Mouse (Mus musculus): ENCODE results near the gene Mei1. TPM values are rescaled to one million over a fixed set of nuclear protein-coding genes. Genes with fewer than 3 reads are reported as not detected.

The Mei1 gene
- polyA plus RNA-seq, 1 experiment from 2014 or later = 0.08 TPM

DNA sequence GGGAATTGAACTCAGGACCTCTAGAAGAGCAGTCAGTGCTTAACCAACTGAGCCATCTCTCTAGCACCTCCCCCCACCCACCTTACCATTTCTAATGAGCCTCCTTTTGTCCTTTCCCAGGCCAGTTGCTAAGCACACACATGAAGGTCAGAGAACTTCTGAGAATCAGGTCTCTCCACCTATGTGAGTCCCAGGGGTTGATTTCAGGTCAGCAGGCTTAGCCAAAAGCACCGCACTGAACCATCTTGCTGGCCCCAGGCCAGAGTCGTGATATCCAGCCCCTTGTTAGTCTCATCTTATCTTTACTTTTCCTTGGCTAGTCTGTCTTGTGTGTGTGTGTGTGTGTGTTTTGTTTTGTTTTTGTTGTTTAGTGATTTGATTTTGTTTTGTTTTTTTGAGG is 75.6 kb downstream of the Mei1 start:
- no peak overlapping the region for H3K4me3 ChIP-seq
- no peak overlapping the region for H3K9ac ChIP-seq
- 48% methylated on average over 2 of the region's 2 CpGs for WGBS
- ATAC-seq (ENCODE audit: low FRiP score, low read depth) = no peak
- H3K4me1 ChIP-seq (replicated peaks) = peaks cover 40% of the 10 kb centered on the region
- no peak overlapping the region for H3K4me2 ChIP-seq
- H3K27me3 ChIP-seq = no peaks in the 10 kb centered on the region
- H3K27ac ChIP-seq (replicated peaks) = peak overlapping the region; percentile 98
- H3K9me3 ChIP-seq = no peaks in the 10 kb centered on the region
- no peaks in the 10 kb centered on the region for H3K36me3 ChIP-seq

DNA sequence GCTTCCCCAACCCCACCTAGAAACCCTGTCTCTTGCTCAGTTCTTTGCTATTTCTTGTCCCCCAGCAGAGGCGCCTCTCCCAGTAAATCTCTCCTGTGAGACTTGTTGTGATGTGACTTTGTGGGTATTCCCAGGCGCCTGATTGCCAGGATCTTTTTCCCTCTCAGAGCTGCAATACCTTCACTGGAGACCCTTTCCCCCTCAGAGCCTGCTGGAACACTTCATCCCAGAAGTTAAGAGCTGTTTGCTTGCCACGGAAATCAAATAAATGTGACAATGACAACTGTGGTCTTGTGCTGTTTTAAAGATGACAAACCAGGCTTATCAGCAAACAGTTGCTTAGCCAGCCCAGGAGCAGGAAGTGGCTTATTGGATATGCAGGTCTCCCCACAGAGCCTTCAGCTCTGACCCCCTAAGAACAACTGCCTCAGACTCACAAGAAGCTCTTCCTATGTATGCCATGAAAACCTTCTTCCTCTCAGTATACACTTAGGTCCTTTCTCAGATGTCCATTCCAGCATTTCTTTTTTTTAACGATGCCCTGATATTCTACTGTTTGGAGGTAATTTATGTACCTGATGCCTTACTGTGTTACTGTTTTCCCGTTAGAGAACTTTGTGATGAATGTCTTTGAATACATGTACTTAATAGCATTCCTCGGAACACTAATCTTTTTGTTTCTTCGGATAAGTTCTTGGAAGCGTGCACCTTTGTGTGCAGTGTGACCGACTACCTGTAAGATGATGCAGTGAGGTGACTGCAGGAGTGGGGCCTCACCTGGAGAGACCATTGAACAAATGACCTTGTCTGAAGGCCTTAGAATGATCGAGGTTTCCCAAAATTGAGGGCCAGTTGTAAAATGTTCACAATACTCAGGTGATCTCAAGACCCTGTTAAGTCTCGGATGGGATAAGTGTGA is 76.3 kb downstream of the Mei1 start:
- WGBS = 10% methylated on average over 11 of the region's 11 CpGs
- H3K27ac ChIP-seq (replicated peaks) = peak overlapping the region; percentile 98
- ATAC-seq (ENCODE audit: low FRiP score, low read depth) = no peak
- peaks cover 45% of the 10 kb centered on the region for H3K4me1 ChIP-seq (replicated peaks)
- H3K4me3 ChIP-seq = peak overlapping the region; percentile 88
- H3K36me3 ChIP-seq = no peaks in the 10 kb centered on the region; the same call in 1 of the 2 replicates
- H3K4me2 ChIP-seq = peak overlapping the region; percentile 48
- H3K9me3 ChIP-seq = no peaks in the 10 kb centered on the region
- H3K27me3 ChIP-seq = no peaks in the 10 kb centered on the region
- H3K9ac ChIP-seq = no peak overlapping the region

DNA sequence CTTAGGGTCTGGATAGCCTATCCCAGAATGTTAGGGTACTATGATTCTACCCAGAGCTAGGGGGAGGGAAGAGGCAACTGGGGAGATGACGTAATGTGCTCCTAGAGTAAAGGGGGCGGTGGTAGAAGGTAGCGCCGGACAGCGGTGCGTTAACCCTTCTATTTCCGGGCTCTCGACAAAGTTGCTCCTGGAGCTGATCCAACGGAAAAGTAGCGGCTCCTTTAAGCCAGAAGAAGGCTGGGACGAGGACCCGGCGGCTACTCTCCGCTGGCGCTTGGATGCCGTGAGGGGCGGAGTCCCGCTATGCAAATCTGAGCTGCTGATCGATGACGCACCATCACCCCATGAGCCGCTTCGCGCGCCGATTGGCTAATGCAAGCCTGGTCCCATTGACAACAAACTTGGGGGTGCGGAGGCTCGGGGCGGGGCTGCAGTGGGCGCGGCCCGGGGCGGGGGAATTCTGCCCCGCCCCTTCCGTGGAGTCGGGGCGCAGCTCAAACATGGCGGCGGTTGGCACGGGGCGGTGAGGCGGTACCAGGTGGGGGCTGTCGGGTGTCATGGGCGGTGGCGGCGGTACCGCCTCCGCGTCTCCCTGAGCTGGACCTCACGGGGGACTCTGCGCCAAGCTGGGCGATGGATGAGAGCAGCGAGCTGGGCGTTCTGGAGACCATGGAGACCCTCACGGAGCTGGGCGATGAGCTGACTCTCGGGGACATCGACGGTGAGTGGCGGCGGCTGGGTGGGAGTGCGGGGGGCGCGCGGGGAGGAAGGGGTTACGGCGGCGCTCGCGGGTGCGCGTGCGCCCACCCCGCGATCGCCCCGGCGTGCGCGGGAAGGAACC is 77.2 kb downstream of the Mei1 start, which contains the start of gene Srebf2:
TSS of gene Srebf2 (plus strand) at position 412 of the 841 bp plus-strand sequence.
- peak; percentile 98 for ATAC-seq (ENCODE audit: low FRiP score, low read depth)
- peak within 1 kb of the TSS; percentile 89 for H3K4me2 ChIP-seq
- no peaks in the 10 kb centered on the region for H3K9me3 ChIP-seq
- H3K9ac ChIP-seq = peak within 1 kb of the TSS; percentile 77
- no peaks in the 10 kb centered on the region; the same call in 1 of the 2 replicates for H3K36me3 ChIP-seq
- H3K4me3 ChIP-seq = peak within 1 kb of the TSS; percentile 88
- under 1% methylated on average over 69 of the region's 79 CpGs for WGBS
- peak within 1 kb of the TSS; percentile 98 for H3K27ac ChIP-seq (replicated peaks)
- peaks cover 47% of the 10 kb centered on the region for H3K4me1 ChIP-seq (replicated peaks)
- no peaks in the 10 kb centered on the region for H3K27me3 ChIP-seq

DNA sequence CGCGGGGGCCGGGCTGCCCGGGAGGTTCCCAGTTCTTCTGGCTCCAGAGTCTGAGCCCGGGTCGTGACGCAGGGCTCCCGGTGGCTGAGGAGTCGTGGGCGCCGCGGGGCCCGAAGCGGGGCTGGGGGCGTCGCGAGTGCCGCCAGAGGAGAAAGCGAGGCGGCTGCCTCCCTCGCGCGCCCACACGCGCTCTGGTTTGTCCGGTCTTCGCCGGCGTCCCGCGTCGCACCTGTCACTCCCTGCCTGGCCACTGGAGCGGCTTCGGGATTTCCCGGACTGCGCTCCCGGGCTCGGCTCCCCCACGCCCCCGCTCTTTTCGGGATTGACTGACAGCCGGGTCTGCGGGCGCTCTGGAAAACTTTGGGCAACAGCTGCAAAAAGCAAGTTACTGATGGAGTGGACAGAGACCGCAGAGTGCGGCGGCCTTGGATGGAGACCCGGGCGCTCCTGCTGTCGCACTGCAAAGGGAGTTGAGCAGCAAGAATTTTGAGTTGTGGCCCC is 77.9 kb downstream of the Mei1 start:
- no peaks in the 10 kb centered on the region for H3K27me3 ChIP-seq
- H3K9me3 ChIP-seq = no peaks in the 10 kb centered on the region
- ATAC-seq (ENCODE audit: low FRiP score, low read depth) = peak; percentile 1; the same call in 1 of the 2 replicates
- peak overlapping the region; percentile 98 for H3K27ac ChIP-seq (replicated peaks)
- peak overlapping the region; percentile 77 for H3K9ac ChIP-seq
- peaks cover 53% of the 10 kb centered on the region for H3K4me1 ChIP-seq (replicated peaks)
- peak overlapping the region; percentile 88 for H3K4me3 ChIP-seq
- WGBS = under 1% methylated on average over 48 of the region's 50 CpGs
- no peaks in the 10 kb centered on the region; the same call in 1 of the 2 replicates for H3K36me3 ChIP-seq
- H3K4me2 ChIP-seq = peak overlapping the region; percentile 89

DNA sequence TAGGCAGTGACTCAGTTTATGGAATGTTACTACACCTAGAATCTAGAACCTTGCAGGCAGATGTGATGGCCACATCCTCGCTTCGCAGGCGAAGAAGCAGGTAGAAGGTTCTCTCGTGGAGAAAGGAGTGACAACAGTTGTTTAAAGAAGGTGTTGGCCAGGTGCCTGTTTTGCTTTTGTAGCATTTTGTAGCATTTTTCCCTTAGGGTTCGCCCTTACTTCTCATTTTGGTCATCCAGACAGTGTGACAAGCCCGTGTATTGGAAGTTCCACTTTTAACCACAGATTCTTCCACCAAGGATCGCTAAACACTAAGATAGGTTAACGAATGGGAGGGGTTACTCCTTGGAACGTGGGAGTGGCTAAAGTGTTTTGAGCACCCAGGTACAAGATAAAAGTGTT is 78.7 kb downstream of the Mei1 start:
- Histone ChIP-seq H3K27ac (replicated peaks) (peak overlapping the region; percentile 98), H3K9me3 (no peaks in the 10 kb centered on the region), H3K4me3 (peak overlapping the region; percentile 88), H3K4me1 (replicated peaks) (peaks cover 56% of the 10 kb centered on the region), H3K4me2 (peak overlapping the region; percentile 89), H3K36me3 (no peaks in the 10 kb centered on the region; the same call in 1 of the 2 replicates), H3K27me3 (no peaks in the 10 kb centered on the region), H3K9ac (peak overlapping the region; percentile 77)
- WGBS = 22% methylated on average over 9 of the region's 9 CpGs
- no peak for ATAC-seq (ENCODE audit: low FRiP score, low read depth)

DNA sequence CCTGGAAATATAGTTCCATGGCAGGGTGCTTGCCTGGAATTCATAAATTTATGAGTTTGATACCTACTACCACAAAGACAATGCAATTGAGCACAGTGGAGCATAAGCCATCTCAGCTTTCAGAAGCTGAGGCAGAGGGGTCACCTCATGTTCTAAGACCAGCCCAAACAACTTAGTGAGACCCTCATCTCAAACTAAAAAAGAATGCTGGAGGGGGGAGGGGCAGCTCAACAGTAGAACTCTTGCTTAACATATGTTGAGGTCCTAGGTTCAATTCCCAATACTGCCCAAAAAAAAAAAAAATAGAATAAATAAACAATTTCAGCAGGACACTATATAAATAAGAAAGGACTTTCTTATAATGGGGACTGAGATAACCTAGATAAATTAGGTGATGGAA is 80.2 kb downstream of the Mei1 start:
- Histone ChIP-seq H3K4me3 (no peak overlapping the region), H3K27me3 (no peaks in the 10 kb centered on the region), H3K36me3 (no peaks in the 10 kb centered on the region; the same call in 1 of the 2 replicates), H3K27ac (replicated peaks) (no peak overlapping the region), H3K4me2 (peak overlapping the region; percentile 89; the same call in 1 of the 2 replicates), H3K4me1 (replicated peaks) (peaks cover 57% of the 10 kb centered on the region), H3K9ac (no peak overlapping the region), H3K9me3 (no peaks in the 10 kb centered on the region)
- no peak for ATAC-seq (ENCODE audit: low FRiP score, low read depth)

DNA sequence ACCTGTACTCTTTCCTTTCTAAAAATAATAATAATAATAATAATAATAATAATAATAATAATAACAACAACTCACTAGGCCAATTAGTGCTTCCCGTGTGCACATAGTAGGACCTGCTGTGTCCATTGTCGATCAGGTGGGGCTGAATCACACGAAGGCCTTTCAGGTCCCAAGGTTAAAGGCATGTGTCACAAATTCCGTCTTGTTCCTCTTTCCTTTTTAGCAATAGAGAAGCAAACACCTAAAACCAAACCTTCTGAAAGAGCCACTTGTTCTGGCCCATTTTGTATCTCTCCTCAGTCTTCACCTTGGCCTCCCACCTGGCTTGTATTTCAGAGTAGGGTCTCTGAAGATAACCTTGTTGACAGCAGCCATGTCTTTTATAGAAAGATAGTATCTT is 81.4 kb downstream of the Mei1 start:
- H3K4me1 ChIP-seq (replicated peaks) = peaks cover 49% of the 10 kb centered on the region
- WGBS = 95% methylated on average over 4 of the region's 4 CpGs

DNA sequence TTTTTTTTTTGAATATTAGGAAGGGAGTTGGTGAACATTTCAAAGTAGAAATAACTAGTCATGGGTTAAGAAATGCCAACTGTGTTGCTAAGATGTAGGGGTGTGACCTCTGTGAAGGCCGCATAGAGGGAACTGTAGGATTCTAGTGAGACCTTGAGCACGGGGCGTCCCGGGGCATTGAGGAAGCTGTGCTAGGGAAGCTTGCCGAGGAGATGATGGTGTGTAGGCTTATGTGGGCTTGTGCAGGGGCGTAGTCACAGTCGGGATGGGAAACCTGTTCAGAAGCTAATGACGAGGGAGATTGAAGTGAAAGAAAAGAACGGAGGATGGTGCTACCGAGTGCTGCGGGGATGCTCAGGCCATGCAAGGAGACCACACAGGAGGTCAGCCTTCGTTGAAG is 82.2 kb downstream of the Mei1 start:
- H3K4me1 ChIP-seq (replicated peaks) = peaks cover 45% of the 10 kb centered on the region
- H3K36me3 ChIP-seq = no peaks in the 10 kb centered on the region; the same call in 1 of the 2 replicates
- no peak overlapping the region for H3K4me3 ChIP-seq
- H3K9me3 ChIP-seq = no peaks in the 10 kb centered on the region
- ATAC-seq (ENCODE audit: low FRiP score, low read depth) = no peak
- 84% methylated on average over 12 of the region's 12 CpGs for WGBS
- H3K4me2 ChIP-seq = no peak overlapping the region
- H3K27me3 ChIP-seq = no peaks in the 10 kb centered on the region
- H3K27ac ChIP-seq (replicated peaks) = no peak overlapping the region
- H3K9ac ChIP-seq = no peak overlapping the region

More for the DNA sequence above, 81.4 kb downstream of the Mei1 start:
- Histone ChIP-seq H3K4me2 (no peak overlapping the region), H3K27ac (replicated peaks) (no peak overlapping the region), H3K4me3 (no peak overlapping the region), H3K9ac (no peak overlapping the region), H3K9me3 (no peaks in the 10 kb centered on the region), H3K27me3 (no peaks in the 10 kb centered on the region), H3K36me3 (no peaks in the 10 kb centered on the region; the same call in 1 of the 2 replicates)
- no peak for ATAC-seq (ENCODE audit: low FRiP score, low read depth)

DNA sequence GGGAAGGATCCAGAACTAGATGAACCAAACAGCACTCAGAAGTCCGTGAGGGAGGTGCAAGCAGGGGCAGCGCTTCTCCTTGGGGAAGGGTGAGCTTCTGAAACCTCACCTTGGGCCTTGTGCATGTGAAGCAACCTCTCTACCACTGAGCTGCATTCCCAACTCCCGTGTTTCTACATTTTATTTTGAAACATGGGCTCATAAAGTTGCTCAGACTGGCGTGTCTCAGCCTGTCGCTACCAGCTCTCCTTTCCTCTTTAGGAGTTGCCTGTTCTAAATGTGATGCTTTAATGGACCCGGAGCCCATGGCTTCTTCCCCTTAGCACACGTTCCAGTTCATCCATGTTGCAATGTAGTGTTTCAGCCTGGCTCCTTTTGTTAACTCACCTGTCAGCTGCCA is 82.6 kb downstream of the Mei1 start:
- WGBS = 91% methylated on average over 7 of the region's 7 CpGs
- H3K27ac ChIP-seq (replicated peaks) = no peak overlapping the region
- H3K36me3 ChIP-seq = no peaks in the 10 kb centered on the region; the same call in 1 of the 2 replicates
- no peak overlapping the region for H3K4me2 ChIP-seq
- H3K9me3 ChIP-seq = no peaks in the 10 kb centered on the region
- H3K4me1 ChIP-seq (replicated peaks) = peaks cover 45% of the 10 kb centered on the region
- H3K27me3 ChIP-seq = no peaks in the 10 kb centered on the region
- no peak overlapping the region for H3K4me3 ChIP-seq
- no peak for ATAC-seq (ENCODE audit: low FRiP score, low read depth)
- no peak overlapping the region for H3K9ac ChIP-seq

DNA sequence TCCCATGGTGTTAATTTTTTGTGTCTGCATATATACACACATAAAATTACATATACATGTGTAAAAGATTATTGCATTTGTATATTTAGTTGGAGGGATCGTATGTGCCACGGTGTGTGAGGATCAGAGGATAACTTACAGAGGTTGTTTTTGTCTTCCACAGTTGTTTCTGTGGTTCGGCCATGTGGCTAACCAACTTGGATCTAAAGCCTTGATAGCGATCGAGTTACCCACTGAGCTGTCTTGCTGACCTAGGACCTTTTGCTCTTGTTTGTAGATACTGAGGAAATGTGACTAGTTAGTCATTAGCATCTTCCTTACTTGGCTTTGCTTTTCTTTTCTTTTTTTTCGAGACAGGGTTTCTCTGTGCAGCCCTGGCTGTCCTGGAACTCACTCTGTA is 86.5 kb downstream of the Mei1 start:
- Histone ChIP-seq H3K4me1 (replicated peaks) (peaks cover 45% of the 10 kb centered on the region), H3K36me3 (no peaks in the 10 kb centered on the region; the same call in 1 of the 2 replicates), H3K9me3 (no peaks in the 10 kb centered on the region), H3K4me3 (no peak overlapping the region), H3K27ac (replicated peaks) (no peak overlapping the region), H3K27me3 (no peaks in the 10 kb centered on the region), H3K4me2 (no peak overlapping the region), H3K9ac (no peak overlapping the region)
- ATAC-seq (ENCODE audit: low FRiP score, low read depth) = no peak
- 95% methylated on average over 6 of the region's 6 CpGs for WGBS

DNA sequence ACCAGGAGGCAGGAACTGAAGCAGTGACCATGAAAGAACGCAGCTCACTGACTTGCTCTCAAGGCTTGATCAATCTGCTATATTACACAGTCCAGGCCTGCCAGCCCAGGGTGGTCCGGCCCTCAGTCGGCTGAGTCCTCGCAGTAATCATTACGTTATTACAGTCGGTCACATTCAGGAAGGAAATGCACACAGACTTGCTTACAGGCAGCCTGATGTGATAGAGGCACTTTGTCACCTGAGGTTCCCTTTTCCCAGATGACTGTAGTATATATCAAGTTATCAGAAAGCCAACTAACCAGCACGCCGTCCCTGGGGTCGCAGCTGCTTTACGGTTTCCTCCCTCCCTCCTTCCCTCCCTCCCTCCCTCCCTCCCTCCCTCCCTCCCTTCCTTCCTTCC is 87.1 kb downstream of the Mei1 start:
- Histone ChIP-seq H3K4me3 (no peak overlapping the region), H3K27ac (replicated peaks) (no peak overlapping the region), H3K9ac (no peak overlapping the region), H3K27me3 (no peaks in the 10 kb centered on the region), H3K4me1 (replicated peaks) (peaks cover 45% of the 10 kb centered on the region), H3K9me3 (no peaks in the 10 kb centered on the region), H3K36me3 (no peaks in the 10 kb centered on the region), H3K4me2 (no peak overlapping the region)
- 72% methylated on average over 10 of the region's 10 CpGs for WGBS
- ATAC-seq (ENCODE audit: low FRiP score, low read depth) = no peak

Measured in hindbrain, embryonic 15.5 days (tissue).